Mouse (Mus musculus): Measurements from ENCODE around the gene 1110032F04Rik. TPM values are rescaled to one million over a fixed set of nuclear protein-coding genes. Genes with fewer than 3 reads are reported as not detected.

The 1110032F04Rik gene
- polyA plus RNA-seq (2015; fragmentation: Nextera tagmentation; extraction: Ambion mirVana): 0.60 and 0.63 TPM in 2 replicates

GRCm38 (mm10) chr3:68869211-68869690 lies at the start of gene 1110032F04Rik:
Gene 1110032F04Rik, plus strand, starts transcription at chr3:68869586.
- under 1% methylated on average over 48 of the region's 62 CpGs for WGBS
- peak; percentile 70 for ATAC-seq (ENCODE audit: low FRiP score, low read depth)
- Histone ChIP-seq H3K27me3 (peaks cover 63% of the 10 kb centered on the region), H3K36me3 (no peaks in the 10 kb centered on the region), H3K4me2 (replicated peaks) (peak within 1 kb of the TSS; percentile 100), H3K27ac (no peak within 1 kb of the TSS), H3K9me3 (no peaks in the 10 kb centered on the region), H3K4me1 (peaks cover 17% of the 10 kb centered on the region), H3K4me3 (peak within 1 kb of the TSS; percentile 64), H3K9ac (peak within 1 kb of the TSS; percentile 65)

DNA sequence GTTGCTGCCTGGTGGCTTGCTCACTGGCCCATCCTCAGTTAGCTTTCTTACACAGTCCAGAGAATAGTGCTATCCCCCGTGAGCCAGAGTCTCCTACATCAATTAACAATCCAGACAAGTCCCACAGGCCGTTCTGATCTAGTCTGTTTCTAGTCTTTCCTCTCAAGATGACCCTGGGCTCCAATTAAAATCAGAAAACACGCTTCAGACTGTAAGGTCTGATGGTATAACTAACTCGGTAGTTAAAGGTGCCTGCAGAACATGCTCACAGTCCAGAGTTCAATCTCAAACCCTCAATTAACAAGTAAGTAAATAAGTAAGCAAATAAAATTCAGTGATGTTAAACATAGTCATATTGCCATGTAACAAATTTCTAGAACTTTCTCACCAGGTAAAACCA lies 48.0 kb upstream of the 1110032F04Rik start:
- Histone ChIP-seq H3K36me3 (no peaks in the 10 kb centered on the region), H3K9ac (no peak overlapping the region), H3K4me1 (peaks cover 4% of the 10 kb centered on the region; the same call in 1 of the 2 replicates), H3K27ac (no peak overlapping the region), H3K4me2 (replicated peaks) (no peak overlapping the region), H3K4me3 (no peak overlapping the region), H3K27me3 (no peaks in the 10 kb centered on the region), H3K9me3 (no peaks in the 10 kb centered on the region)
- no peak for ATAC-seq (ENCODE audit: low FRiP score, low read depth)
- WGBS: 43% methylated on average over 4 of the region's 4 CpGs

GRCm38 (mm10) chr3:68821926-68822341 lies 47.5 kb upstream of the 1110032F04Rik start:
- no peak for ATAC-seq (ENCODE audit: low FRiP score, low read depth)
- no peak overlapping the region for H3K4me2 ChIP-seq (replicated peaks)
- peaks cover 4% of the 10 kb centered on the region; the same call in 1 of the 2 replicates for H3K4me1 ChIP-seq
- H3K9me3 ChIP-seq: no peaks in the 10 kb centered on the region
- WGBS: 41% methylated on average over 5 of the region's 5 CpGs
- H3K27me3 ChIP-seq: no peaks in the 10 kb centered on the region
- no peak overlapping the region for H3K9ac ChIP-seq
- no peak overlapping the region for H3K4me3 ChIP-seq
- H3K36me3 ChIP-seq: no peaks in the 10 kb centered on the region
- no peak overlapping the region for H3K27ac ChIP-seq

DNA sequence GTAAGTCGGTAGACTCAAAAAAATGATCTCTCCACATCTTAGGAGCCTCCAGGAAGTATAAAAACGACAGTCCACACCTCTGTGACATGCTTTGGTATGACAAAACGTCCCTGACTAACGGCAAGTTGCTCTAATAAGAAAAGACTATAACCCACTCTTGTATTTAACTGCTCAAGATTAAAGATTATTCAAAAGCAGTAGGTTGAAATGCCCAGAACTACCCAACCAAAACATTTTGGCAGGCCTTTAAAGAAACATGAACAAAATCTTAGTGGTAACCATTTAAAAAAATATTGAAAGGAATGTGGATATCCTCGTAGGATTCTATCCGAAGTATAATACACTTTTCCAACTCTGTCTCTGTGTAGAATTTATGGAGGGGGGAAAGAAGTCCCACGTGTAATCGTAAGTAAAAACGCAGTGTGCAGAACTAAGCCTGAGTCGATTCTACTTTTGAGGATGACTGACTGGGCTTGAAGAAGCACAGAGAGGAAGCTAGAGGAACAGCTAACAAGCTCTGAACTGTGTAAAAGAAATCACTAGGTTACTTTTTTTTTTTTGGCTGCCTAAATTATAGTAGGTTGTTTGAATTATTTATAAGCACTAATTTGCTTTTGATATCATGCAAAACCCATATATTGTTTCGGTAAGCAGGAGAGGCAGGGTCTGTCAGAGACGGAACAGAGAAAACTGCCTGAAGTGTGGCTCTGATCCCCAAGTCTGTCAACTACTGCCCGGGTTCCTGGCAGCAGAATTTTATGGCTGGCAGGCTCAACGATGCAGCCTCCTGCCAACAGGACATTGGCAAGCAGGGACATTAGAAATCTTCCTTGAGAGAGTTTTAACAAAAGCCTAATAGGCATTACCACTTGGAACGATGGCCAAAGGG lies 45.3 kb upstream of the 1110032F04Rik start:
- WGBS: 50% methylated on average over 15 of the region's 15 CpGs

DNA sequence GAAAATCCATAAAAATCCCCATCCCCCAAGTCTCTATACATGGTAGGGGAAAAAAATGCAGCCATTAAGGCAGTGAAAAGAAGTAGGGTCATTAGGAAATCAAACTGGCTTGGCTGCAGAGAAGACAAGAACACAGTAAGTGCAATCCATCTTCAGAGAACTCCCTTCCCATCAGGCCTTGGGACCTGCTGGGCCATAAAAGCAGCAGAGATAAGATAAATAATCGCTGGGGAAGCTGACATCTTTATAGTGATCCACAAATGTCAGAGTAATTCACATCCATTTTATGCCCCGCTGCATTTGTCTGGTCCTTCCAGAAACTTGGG lies 44.7 kb upstream of the 1110032F04Rik start:
- no peak overlapping the region for H3K4me3 ChIP-seq
- no peaks in the 10 kb centered on the region for H3K9me3 ChIP-seq
- H3K27me3 ChIP-seq: no peaks in the 10 kb centered on the region
- no peak overlapping the region for H3K4me2 ChIP-seq (replicated peaks)
- no peak overlapping the region for H3K27ac ChIP-seq
- no peak overlapping the region for H3K9ac ChIP-seq
- WGBS: 20% methylated on average over 2 of the region's 2 CpGs
- peaks cover 4% of the 10 kb centered on the region; the same call in 1 of the 2 replicates for H3K4me1 ChIP-seq
- no peak for ATAC-seq (ENCODE audit: low FRiP score, low read depth)
- no peaks in the 10 kb centered on the region for H3K36me3 ChIP-seq

More for the DNA sequence above, 45.3 kb upstream of the 1110032F04Rik start:
- no peaks in the 10 kb centered on the region for H3K27me3 ChIP-seq
- H3K4me1 ChIP-seq: peaks cover 4% of the 10 kb centered on the region; the same call in 1 of the 2 replicates
- ATAC-seq (ENCODE audit: low FRiP score, low read depth): no peak
- H3K9ac ChIP-seq: no peak overlapping the region
- no peaks in the 10 kb centered on the region for H3K36me3 ChIP-seq
- no peak overlapping the region for H3K27ac ChIP-seq
- no peaks in the 10 kb centered on the region for H3K9me3 ChIP-seq
- no peak overlapping the region for H3K4me3 ChIP-seq
- H3K4me2 ChIP-seq (replicated peaks): no peak overlapping the region

DNA sequence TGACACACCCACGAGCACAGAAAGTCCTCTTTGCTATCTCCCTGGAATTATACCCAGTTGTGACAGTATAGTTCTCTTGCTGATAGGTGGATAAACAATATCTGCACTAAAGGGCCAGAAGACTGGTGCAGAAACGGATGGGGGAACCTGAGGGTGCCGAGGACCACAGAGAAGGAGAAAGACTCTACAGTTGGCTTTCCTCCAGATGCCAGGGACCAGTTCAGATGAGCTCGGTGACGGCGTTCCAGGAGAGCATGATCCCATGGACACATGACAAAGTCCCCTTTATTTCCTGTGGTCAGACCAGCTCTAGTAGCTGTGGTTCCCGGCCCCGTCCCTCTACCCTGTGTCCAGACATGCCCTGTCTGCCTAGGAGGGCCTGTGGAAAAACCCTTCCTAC lies 44.2 kb upstream of the 1110032F04Rik start:
- H3K4me1 ChIP-seq: peaks cover 4% of the 10 kb centered on the region; the same call in 1 of the 2 replicates
- 67% methylated on average over 8 of the region's 8 CpGs for whole genome bisulfite sequencing
- no peak overlapping the region for H3K9ac ChIP-seq
- H3K4me2 ChIP-seq (replicated peaks): no peak overlapping the region
- no peaks in the 10 kb centered on the region for H3K36me3 ChIP-seq
- no peaks in the 10 kb centered on the region for H3K9me3 ChIP-seq
- no peak overlapping the region for H3K4me3 ChIP-seq
- H3K27me3 ChIP-seq: no peaks in the 10 kb centered on the region
- H3K27ac ChIP-seq: no peak overlapping the region
- ATAC-seq (ENCODE audit: low FRiP score, low read depth): no peak

GRCm38 (mm10) chr3:68827671-68828070 lies 41.7 kb upstream of the 1110032F04Rik start:
- H3K27me3 ChIP-seq: no peaks in the 10 kb centered on the region
- no peak overlapping the region for H3K4me3 ChIP-seq
- no peak overlapping the region for H3K4me2 ChIP-seq (replicated peaks)
- H3K4me1 ChIP-seq: peaks cover 4% of the 10 kb centered on the region; the same call in 1 of the 2 replicates
- no peaks in the 10 kb centered on the region for H3K36me3 ChIP-seq
- no peak for ATAC-seq (ENCODE audit: low FRiP score, low read depth)
- WGBS: 95% methylated on average over 5 of the region's 5 CpGs
- no peak overlapping the region for H3K27ac ChIP-seq
- H3K9ac ChIP-seq: no peak overlapping the region
- H3K9me3 ChIP-seq: no peaks in the 10 kb centered on the region

DNA sequence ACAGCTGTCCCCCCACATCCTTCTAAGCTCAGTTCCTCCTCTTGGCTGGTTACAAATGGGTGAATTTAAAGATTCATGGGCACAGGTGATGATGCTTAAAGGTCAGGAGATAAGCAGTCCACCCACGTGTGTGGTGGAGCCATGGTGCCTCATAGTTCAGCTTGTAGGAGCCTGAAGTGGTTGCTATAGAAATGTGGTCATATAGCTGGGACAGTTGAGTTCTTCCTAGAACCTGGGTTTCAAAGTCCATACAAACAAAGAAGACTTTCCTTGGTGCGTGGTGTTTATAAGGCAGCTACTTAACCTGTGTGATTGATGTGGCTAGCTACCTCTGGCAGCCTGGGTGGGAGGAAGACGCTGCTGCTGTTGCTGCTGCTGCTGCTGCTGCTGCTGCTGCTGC lies 39.4 kb upstream of the 1110032F04Rik start:
- H3K4me3 ChIP-seq: no peak overlapping the region
- 66% methylated on average over 3 of the region's 3 CpGs for WGBS
- H3K27ac ChIP-seq: no peak overlapping the region
- H3K9me3 ChIP-seq: no peaks in the 10 kb centered on the region
- no peaks in the 10 kb centered on the region for H3K4me1 ChIP-seq
- no peak overlapping the region for H3K4me2 ChIP-seq (replicated peaks)
- H3K36me3 ChIP-seq: no peaks in the 10 kb centered on the region
- no peak for ATAC-seq (ENCODE audit: low FRiP score, low read depth)
- no peaks in the 10 kb centered on the region for H3K27me3 ChIP-seq
- H3K9ac ChIP-seq: no peak overlapping the region

DNA sequence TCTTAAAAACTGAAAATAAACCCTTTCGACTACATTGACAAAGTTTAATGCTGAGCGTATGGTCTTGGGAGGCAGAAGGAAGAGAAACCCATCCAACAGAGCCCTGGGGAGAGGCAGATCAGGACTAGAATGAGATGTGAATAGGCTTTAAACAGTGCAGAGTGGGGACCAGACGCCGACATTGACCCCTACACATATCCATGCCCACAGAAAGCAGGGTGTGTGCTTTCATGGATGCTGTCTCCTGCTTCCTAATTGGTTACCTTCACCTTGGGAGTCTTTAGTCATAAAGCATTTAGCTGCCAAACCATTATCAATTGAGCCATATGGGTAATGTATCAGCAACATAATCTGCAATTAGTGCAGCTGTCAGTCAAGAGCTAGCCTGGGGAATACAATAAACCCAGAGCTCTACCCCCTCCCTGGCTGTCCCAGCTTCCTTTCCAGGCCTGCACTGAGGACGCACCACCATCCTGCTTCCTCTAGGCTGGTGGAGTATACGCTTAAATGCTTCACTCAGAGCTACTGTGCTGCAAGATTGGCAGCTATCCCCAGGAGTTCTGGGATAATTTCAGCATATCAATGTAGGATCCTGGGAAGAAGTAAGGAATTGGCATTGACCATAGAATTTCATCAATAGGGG lies 32.4 kb upstream of the 1110032F04Rik start:
- no peak overlapping the region for H3K27ac ChIP-seq
- no peak overlapping the region for H3K4me2 ChIP-seq (replicated peaks)
- WGBS: 68% methylated on average over 6 of the region's 6 CpGs
- H3K27me3 ChIP-seq: no peaks in the 10 kb centered on the region
- no peaks in the 10 kb centered on the region for H3K4me1 ChIP-seq
- H3K36me3 ChIP-seq: no peaks in the 10 kb centered on the region
- ATAC-seq (ENCODE audit: low FRiP score, low read depth): no peak
- no peak overlapping the region for H3K9ac ChIP-seq
- no peaks in the 10 kb centered on the region for H3K9me3 ChIP-seq
- no peak overlapping the region for H3K4me3 ChIP-seq

DNA sequence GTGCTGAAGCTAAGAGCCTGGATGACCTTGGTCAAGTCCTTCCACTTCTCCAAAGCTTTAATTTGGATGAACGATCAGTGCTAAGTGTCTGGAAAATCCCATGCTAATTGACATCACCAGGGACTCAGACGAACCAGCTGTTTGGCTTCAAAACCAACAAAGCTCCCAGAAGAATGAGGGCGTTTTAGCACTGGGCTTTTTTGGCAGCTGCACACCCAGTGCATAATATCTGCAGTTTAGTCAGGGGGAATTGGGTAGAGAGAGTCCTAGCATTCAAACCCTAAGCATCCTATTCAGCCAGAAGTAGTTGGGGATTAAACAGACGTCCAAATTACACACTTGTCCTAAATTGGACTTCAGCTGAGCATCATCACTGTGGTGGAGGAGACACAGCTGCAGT lies 29.2 kb upstream of the 1110032F04Rik start:
- Histone ChIP-seq H3K27me3 (no peaks in the 10 kb centered on the region), H3K9me3 (no peaks in the 10 kb centered on the region), H3K36me3 (no peaks in the 10 kb centered on the region), H3K4me3 (no peak overlapping the region), H3K4me1 (no peaks in the 10 kb centered on the region), H3K9ac (no peak overlapping the region), H3K4me2 (replicated peaks) (no peak overlapping the region), H3K27ac (no peak overlapping the region)
- ATAC-seq (ENCODE audit: low FRiP score, low read depth): no peak
- 56% methylated on average over 4 of the region's 4 CpGs for WGBS

DNA sequence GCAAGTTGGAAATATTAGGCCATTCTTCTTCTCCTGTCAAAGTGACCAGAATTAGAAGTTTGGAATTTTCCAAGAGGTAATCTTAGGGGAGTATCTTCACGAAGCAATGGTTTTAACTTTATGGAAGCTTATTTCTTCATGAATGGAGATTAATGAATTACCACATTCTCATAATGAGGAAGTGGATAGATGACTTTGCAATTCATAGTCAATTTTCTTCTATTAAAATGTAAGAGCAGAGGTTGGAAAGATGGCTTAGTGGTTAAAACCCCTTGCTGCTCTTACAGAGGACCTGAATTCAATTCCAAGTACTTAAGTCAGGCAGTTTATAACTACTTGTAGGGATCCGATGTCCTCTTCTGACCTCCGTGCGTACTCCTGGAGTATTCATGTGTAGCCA lies 25.4 kb upstream of the 1110032F04Rik start:
- ATAC-seq (ENCODE audit: low FRiP score, low read depth): no peak
- no peak overlapping the region for H3K27ac ChIP-seq
- H3K4me2 ChIP-seq (replicated peaks): no peak overlapping the region
- H3K9me3 ChIP-seq: no peaks in the 10 kb centered on the region
- 92% methylated on average over 4 of the region's 4 CpGs for WGBS
- H3K4me1 ChIP-seq: no peaks in the 10 kb centered on the region
- no peak overlapping the region for H3K4me3 ChIP-seq
- H3K27me3 ChIP-seq: no peaks in the 10 kb centered on the region
- H3K36me3 ChIP-seq: no peaks in the 10 kb centered on the region
- no peak overlapping the region for H3K9ac ChIP-seq

- Histone ChIP-seq H3K36me3 (no peaks in the 10 kb centered on the region), H3K4me1 (no peaks in the 10 kb centered on the region), H3K27me3 (no peaks in the 10 kb centered on the region), H3K9me3 (no peaks in the 10 kb centered on the region), H3K9ac (no peak overlapping the region), H3K4me3 (no peak overlapping the region), H3K27ac (no peak overlapping the region), H3K4me2 (replicated peaks) (no peak overlapping the region)
- 62% methylated on average over 3 of the region's 3 CpGs for whole genome bisulfite sequencing
- ATAC-seq (ENCODE audit: low FRiP score, low read depth): no peak
Measured at GRCm38 (mm10) chr3:68848323-68848722, 21.1 kb upstream of the 1110032F04Rik start.

Measured in limb, embryonic 13.5 days (tissue).